Mouse (Mus musculus) C2C12 (cell line): ENCODE measurements around the gene Unc93b1.

Experiments
- CEBPB ChIP-seq: IDR thresholded peaks from one replicate; pipeline ENCODE4 v1.6.1; 2011; ENCODE audit warnings: low read depth, mild to moderate bottlenecking, control low read depth, moderate library complexity
- CTCF ChIP-seq: IDR thresholded peaks from one replicate; pipeline ENCODE4 v1.5.1; 2011; ENCODE audit not compliant: control insufficient read depth, insufficient read depth, insufficient read length
- MAX ChIP-seq: IDR thresholded peaks from one replicate; pipeline ENCODE4 v1.6.1; 2011; ENCODE audit warnings: mild to moderate bottlenecking, control low read depth
- MYOD1 ChIP-seq: IDR thresholded peaks from one replicate; pipeline ENCODE4 v1.6.1; 2011; ENCODE audit warnings: low read depth; ENCODE audit not compliant: control insufficient read depth, insufficient read length
- MYOG ChIP-seq: IDR thresholded peaks from one replicate; pipeline ENCODE4 v1.6.1; 2011; ENCODE audit not compliant: control insufficient read depth, insufficient read length; ENCODE audit errors: extremely low read depth
- USF1 ChIP-seq: IDR thresholded peaks from one replicate; pipeline ENCODE4 v1.6.1; 2011; ENCODE audit warnings: low read depth, mild to moderate bottlenecking, control low read depth, moderate library complexity

DNA sequence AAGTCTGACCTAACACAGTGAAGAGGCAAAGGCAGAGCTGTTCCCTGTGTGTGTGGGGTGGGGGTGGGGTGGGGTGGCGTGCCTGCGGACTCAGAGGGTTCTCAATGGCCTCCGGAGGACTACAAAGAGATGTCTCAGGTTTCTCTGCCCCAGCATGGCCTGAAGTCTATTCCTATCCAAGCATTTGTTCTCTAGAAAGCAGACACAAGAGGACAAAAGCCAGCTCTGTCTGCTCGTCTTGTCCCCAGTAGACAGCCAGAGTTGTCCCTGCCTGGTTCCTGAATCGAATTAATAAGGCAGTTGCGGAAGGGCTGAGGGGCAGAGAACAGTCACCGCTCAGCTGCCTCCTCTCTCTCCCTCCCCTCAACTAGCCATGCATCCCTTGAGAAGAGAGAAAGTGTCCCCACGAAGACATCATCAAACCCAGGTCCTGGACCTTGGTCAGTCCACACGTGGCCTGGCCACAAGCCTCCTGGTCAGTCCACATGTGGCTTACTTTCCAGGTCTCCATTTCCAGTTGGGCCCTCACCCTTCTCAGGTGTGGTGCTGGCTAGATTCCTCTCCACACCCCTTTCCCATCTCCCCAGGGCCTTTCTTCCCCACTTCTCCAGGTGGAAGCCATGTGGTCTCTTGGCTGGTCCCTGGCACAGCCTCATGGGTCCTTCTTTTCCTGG lies 48.7 kb downstream of the Unc93b1 start:
- TF ChIP-seq CTCF (no peak), CEBPB (no peak), MYOD1 (no peak), USF1 (no peak), MAX (no peak), MYOG (no peak)
